Mouse (Mus musculus) adipocyte (in vitro differentiated cells): ENCODE measurements around the gene Tmem221.
A peak's percentile ranks its signal among the peaks of the same experiment; 100 is the strongest.

ENCODE experiments used
- DNase-seq: peaks from one replicate; pipeline ENCODE4 v3.0.0-alpha.2; 2016; ENCODE audit warnings: low spot score

Tmem221 gene

DNA sequence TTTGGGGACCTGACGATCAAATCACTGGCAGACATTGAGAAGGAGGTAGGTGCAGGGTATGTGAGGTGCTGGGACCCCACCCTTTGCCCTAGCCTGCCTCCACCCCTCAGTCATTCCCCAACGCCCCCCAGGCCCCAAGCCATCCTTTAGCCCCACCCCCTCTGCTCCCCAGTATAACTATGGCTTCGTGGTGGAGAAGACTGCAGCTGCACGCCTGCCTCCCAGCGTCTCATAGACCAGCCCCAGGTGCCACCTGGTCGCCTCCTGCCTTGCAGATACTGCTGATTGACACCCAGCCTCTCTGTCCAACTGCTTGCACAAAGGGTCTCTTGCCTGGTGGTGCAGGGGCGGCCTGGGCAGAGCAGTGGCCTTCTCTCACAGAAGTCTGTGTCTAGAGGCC lies 11.1 kb downstream of the Tmem221 start:
- DNase-seq, result no peak

DNA sequence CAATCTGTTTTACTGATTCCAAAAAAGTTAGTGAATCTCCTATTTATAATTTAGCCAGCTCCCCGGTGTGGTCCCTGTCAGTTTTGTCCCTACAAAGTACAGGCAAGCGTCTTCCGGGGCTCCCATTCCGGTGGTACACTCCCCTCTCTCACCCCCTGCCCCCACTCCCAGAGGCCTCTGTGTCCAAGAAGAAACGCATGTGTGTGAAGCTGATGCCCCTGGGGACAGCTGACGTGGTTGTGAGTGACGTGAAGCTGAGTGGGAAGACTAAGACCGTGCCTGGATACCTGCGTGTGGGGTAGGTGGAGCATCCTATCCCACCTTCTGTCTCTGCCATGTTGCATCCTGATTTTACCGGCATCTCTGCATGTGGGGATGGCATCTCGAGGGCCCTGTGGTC lies 13.6 kb downstream of the Tmem221 start:
- no peak for DNase-seq

DNA sequence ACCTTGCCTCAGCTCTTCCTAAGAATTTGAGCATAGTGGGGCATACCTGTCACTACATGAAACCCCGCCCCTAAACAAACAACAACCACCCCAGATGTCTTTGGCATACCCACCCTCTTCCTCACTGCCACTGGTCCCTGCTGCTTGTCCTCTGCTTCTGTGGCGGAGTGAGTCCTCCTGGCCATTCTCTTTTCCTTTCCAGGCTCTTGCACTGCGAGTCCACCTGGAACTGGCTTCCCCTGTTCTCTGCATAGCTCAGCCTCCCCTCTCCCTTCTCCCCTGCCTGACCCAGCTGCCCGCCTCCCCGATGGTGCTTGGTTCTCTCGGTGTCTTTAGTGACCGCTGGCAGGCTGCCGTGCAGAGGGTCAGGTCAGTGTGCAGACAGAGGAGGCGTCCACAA lies 14.9 kb downstream of the Tmem221 start:
- DNase-seq, result no peak

DNA sequence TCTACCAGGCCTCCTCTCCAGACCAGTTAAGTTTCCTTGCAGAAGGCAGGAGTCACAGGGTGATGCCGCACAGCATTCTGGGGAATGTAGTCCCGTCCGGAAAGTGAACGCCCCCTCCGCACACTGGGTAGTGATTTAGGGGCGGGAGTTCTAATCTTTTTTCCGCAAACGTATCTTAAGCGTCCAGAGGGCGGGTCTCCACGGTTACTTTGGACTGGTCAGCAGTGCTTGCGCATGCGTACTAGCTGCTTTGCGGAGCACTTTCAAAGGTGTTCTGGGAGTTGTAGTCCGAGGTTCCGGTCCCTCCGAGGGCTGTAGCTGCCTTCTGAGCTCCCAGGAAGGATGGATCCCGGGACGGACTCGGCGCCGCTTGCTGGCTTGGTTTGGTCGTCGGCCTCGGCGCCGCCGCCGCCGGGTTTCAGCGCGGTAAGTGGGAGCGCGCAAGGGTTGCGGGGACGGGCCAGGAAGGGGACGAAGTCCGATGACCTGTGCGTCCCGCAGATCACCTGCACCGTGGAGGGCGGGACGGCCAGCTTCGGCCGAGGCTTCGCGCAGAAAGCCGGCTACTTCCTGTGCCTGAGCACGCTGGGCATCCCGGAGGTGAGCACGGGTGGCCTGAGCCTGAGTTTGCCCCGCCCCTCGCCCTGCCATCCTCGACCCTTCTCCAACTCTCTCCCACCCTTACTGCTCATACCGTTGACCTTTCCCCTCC lies 15.9 kb downstream of the Tmem221 start, which contains the start of gene Mvb12a:
Gene Mvb12a (plus strand): TSS at position 291 of the 712 bp plus-strand sequence.
- DNase-seq, result peak; percentile 99

DNA sequence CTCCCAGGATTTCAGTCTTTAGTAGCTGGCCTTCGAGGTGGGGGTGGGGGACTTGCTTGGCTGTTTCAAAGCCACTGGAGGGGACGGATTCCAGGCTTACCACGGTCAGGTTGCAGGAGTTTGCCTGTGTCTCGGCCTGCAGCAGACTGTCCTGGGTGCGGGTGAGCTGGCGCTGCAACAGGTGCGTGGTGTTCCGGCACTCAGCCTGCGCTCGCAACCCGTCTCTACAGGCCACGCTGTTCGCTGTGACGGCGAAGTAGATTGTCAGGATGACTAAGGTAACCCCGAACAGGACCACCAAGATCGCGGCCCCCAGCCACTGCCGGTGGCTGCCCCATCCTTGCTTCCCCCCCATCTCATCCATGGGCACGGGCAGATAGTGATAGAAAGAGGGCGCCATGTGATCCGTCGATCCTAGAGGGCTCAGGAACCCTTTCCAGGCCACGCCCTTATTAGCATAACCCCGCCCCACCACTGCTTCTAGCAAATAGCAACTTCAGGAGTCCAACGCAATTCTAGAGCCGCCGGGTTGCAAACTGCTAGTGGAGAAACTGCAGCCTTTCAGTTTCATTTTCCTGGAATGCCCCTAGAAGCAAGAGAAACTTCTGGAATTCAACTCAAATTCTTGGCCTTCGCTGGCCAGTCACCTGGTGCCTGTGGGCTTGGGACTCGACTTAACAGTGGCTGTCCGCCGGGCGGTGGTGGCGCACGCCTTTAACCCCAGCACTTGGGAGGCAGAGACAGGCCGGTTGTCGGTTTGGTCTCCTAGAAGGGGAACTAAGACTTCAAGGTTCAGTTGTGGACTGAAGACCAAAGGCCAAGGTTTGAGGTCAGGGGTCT lies 21.4 kb downstream of the Tmem221 start, which contains the start of gene Bst2:
Gene Bst2 (minus strand): TSS at position 429 of the 840 bp plus-strand sequence.
- peak; percentile 86 for DNase-seq

DNA sequence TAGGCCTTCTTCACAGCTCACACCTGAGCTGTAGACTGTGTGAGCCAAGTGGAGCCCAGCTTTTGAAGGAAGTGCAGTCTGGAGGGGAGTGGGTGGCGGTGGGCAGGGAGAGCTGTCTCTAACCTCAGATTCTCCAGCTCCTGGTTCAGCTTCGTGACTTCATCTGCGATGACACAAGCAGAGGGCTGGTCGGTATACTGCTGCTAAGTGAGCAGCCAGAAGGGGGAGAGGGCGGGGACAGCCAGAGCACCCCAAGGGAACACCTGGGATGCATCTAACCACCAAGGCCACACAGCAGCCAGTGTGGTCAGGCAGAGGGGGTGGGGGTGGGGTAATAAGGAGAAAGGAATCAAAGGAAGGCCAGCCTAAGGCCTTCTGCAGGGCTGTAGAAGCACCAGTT lies 23.0 kb downstream of the Tmem221 start:
- no peak for DNase-seq

DNA sequence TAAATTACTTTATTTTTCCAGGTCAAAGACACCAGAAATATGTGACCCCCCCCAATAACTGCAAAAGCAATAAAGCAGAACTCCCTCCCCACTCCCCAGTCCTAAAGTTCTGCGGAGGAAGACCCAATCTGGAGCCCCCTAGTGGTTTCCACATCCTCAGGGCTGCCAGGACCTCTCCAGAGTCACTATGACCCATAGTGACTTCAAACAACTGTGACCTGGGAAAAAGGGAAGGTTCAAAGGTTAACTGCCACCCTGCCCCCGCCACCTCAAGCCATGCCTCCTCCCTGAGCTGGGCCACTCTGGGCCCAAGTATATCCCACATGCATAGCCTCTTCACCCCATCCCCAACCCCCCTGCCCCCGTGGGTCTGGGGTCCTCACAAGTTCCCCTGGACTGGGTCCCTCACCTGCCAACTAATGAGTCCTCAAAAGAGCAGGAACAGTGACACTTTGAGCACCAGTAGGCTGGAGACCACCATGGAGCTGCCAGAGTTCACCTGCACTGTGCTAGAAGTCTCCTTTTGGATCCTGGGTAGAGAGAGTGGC lies 24.3 kb downstream of the Tmem221 start:
- no peak for DNase-seq

DNA sequence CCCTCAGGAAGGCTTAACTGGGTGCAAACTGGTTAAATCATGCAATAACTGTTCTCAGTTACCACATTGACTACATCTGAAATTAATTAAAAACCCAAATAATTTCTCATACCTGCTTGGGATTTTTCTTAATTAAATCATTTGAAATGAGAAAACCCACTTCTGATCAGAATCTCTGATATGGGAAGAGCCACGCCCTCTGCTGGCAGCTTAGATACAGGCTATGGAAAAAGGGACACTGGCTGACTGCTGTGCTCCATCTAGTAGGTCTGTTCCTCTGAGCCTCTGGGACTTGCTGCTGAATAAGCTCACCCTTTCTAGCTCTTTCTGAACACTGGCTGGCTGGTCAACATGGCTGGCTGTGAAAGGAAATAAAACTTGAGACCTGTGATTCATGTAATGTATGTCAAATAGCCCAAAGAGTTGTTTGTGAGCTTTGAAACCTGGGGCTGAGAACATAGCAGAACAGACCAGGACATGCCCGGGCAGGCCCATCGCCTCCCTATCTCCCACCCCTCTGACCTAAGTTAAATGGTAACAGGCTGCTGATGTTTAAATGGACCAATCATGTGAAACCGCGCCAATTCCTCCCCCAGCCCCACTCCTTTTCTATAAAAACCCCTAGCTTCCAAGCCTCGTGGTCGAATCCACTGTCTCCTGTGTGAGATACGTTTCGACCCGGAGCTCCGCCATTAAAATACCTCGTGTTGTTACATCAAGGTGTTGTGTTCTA lies 27.8 kb downstream of the Tmem221 start:
- peak; percentile 50 for DNase-seq

DNA sequence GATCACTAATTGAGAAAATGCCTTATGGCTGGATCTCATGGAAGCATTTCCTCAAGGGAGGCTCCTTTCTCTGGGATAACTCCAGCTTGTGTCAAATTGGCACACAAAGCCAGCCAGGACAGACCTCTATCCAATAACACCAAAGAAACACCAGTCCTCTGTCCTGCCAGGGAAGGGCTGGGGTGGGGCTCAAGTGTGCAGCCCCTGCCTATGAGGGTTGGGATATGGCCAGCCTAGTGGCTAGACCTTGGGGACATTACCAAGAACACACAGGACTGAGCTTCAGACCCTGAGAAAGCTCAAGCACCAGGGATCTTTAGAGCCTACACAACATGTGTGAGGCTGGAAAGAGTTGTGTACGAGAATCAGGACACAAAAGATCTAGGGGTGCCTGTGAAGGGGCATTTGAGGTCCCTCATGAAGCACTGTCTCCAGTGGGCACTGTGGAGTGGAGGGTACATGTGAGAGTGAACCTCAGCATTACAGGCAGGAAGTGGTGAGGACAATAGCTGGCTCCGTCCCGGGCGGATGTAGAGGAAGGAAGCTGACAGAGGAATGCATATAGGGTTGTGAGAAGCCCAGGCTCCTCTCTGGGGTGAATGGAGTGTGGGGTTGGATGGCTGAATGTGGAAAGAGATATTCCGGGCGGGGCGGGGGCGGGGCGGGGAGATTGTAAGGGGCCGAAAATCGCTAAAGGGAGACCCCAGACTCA lies 30.2 kb downstream of the Tmem221 start:
- no peak for DNase-seq

DNA sequence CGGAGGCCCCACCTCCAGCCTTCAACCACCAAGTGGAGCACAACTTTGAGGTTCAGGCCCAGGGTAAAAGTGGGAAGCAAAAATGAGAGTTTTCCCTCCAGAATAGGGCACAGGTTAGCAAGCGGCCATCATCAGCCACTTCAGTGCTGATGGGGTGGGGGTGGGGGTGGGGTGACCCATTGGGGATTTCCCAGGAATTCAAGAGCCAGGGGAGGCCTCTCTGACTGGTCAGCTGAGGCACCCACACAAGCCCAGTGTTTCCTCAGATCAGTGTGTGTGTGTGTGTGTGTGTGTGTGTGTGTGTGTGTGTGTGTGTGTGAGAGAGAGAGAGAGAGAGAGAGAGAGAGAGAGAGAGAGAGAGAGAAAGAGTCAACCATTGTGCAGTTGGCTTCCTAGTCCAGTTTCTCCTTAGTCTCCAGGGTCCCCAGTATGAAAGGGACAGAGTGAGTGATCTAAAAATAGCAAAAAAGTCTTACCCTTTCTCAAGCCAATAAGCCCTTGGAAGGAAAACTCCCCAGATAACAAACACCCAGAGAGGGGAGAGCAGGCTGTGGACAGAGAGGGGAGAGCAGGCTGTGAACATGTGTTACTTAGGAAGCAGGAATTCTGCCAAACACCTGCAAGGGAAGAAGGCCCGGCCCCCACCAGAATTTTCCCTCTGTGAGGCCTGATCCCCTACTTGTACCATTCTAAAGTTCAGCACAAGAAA lies 31.4 kb downstream of the Tmem221 start:
- DNase-seq, result no peak

DNA sequence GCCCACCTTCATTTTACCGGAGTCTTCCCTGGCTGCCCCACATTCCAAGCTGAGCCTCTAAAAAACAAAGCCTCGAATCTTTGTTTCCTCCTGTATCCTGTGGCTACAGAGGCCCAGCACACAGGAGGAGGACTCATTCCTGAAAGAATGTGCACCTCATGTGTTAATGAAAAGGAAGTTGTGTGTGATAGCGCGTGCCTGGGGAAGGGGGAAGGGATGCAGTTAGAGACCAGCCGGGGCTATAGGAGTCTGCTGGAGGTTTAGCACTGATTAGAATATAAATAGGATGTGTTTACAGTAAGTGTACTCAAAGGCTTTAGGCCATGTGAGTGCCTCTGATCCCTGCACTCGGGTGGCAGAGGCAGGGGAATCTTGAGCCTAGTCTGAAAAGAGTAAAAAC lies 32.4 kb downstream of the Tmem221 start:
- DNase-seq, result no peak

DNA sequence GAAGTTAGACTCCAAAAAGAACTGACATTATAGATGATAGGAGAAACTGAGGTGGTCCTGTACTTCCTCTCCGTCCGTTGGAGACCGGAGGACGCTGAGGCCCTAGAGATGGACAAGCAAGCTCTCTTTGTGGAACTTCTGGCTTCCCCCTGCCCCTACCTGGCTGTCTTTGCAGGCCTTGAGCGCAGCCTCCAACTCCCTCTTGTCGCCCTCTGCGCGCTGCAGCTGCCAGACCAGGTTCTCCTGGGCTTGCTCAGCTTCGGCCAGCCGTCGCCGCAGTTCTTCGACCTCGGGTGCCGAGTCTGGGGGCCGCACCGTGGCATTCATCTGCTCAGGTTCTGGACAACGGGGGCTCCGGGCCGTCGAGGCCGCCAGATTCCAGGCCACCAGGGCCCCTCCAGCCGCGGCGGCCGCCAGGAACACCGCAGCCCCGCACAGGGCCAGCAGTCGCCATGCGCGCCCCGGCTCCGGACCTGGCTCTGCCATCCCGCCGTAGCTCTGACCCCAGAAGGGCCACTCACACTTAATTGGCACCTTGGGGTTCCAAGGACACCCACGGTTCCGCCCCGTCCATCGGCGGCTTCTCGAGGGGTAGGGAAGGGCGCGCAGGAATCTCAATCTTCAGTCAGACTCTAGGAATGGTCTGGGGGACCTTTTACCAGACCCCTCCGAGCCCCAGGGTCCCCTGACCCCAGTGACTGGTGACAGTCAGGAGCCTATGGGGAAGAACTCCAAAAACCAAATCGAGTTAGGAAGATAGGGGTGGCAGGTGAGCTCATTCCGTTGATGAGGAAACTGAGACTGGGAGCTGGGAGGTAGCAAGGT lies 33.2 kb downstream of the Tmem221 start, which contains the start of gene Ccdc194:
Gene Ccdc194 (minus strand): TSS at position 486 of the 825 bp plus-strand sequence.
- no peak for DNase-seq

DNA sequence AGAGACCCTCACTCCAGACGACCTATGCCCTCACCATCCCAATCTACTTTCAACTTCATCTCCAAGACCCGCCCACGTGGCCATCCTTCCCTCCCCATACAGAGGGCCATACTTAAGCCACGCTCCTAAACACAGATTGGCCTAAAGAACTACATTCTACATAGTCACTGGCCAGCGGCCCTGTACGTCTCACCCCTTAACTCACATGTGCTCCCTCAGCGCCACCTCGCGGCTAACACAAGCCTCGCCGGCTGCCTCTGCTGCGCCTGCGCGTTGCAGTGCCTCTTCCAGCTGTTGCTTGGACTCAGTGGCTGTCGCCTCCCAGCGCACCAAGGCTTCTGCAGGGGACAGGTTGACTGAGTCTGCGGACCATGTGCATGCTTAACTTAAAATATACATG lies 37.0 kb downstream of the Tmem221 start:
- peak; percentile 97 for DNase-seq

DNA sequence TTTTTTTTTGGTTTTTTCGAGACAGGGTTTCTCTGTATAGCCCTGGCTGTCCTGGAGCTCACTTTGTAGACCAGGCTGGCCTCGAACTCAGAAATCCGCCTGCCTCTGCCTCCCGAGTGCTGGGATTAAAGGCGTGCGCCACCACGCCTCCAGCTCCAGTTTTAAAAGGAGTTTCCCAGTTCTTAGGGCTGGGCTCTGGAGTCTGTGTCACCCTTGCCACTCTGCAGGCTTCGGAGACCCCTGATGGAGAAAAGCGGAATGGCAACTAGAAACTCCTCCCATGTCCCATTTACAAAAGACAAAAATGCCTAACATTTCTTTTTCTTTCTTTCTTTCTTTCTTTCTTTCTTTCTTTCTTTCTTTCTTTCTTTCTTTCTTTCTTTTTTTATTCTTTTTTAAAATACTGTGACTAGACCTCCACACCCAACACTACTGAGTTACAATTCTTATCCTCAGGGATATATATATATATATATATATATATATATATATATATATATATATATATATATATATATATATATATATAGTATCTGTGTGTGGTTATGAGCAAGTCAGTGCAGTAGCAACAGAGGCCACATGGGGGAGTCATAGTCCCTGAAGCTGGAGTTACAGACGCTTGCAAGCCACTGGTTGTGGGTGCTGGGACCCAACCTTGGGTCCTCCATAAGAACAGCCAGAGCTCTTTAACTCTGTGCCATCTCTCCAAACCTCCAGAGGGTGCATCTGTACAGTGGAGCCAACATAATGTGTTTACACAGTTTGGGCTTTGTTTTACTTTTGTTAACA lies 39.4 kb downstream of the Tmem221 start:
- peak; percentile 89 for DNase-seq

DNA sequence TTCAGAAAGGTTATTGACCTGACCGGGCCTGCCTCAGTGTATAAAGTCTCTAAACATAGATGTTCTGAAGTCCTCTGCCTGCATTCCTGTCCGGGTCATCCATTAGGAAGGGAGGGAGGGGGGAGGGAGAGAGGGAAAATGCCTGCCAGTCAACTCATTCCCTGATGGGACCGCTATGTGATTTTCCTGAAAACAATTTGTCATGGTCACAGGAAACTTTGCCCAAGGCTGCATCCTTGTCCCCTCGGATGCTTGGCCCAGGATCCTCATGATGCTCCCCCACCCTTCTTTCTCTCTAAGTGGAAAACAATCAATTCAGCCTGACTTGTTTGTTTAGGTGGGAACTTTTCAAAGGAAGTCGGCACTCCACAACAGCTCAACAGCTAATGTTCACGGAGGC lies 41.9 kb downstream of the Tmem221 start:
- DNase-seq, result no peak

DNA sequence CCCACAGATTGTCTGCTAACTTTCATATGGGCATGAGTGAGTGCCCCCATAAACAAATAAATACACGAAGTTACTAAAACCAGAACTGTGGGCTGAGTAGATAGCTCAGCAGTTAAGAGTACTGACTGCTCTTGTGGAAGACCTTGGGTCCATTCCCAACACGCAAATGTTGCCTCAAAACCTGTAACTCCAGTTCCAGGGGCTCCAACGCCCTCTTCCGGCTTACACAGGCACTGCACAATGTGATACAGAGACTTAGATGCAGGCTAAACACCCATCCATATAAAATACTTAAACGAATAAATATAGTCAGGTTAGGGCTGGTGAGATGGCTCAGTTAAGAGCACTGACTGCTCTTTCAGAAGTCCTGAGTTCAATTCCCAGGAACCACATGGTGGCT lies 43.6 kb downstream of the Tmem221 start:
- no peak for DNase-seq

DNA sequence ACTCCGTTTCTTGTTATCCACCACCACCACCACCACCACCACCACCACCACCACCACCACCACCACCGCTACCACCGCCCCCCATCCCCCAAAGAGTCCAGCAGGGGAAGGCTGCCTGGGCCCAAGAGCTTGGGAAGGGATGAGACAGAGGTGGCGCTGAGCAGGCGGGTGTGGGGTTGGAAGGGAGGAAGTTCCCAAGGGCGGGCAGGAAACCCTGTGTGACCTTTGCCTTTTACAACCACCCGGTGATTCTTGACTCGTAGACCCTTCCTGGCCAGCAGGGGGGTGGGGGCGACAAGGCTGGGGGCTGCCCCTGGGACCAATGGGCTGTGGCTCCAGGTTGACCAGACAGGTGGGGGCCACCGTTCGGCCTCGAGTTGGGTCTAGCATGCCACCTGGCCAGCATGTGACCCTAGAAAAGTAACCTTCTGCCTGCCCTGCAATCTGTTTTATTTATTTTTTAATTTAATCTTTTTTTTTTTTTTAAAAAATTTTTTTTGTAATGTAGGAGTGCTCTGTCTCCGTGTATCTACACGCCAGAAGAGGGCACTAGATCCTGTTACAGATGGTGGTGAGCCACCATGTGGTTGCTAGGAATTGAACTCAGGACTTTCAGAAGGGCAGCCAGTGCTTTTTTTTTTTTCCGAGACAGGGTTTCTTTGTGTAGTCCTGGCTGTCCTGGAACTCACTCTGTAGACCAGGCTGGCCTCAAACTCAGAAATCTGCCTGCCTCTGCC lies 45.5 kb downstream of the Tmem221 start:
- no peak for DNase-seq

DNA sequence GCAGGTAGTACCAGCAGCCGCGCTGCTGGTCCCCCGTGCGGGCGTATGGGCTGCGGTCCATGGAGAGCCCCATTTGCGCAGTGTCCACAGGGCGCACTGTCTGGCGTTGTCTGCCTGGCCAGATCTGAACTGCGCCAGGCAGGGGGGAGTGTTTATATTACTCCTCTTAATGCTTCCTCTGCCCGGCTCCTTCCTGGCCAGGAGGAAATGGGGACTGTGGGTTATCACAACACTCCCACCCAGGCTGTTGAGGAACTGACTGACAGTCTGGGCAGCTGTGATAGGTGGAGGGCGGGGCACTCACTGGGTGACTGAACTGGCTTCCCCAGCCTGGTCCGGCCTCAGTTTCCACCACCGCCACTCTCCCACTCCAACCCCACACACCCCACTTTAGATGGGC lies 47.0 kb downstream of the Tmem221 start, which contains the start of gene Plvap:
Gene Plvap (minus strand): TSS at position 109 of the 400 bp plus-strand sequence.
- no peak for DNase-seq
